Mouse (Mus musculus) myocyte (in vitro differentiated cells): ENCODE measurements around the gene Bmp8b.

Experiments used
- CEBPB ChIP-seq: IDR thresholded peaks from 2 replicates; pipeline ENCODE4 v1.6.1; 2011; ENCODE audit warnings: mild to moderate bottlenecking, moderate library complexity; ENCODE audit not compliant: poor library complexity, insufficient read depth, severe bottlenecking
- E2F4 ChIP-seq: IDR thresholded peaks from one replicate; pipeline ENCODE4 v1.6.1; 2011; ENCODE audit warnings: mild to moderate bottlenecking, control low read depth, moderate library complexity; ENCODE audit not compliant: insufficient read depth
- MAX ChIP-seq: IDR thresholded peaks from one replicate; pipeline ENCODE4 v1.6.1; 2011; ENCODE audit warnings: low read depth, mild to moderate bottlenecking, control low read depth
- MYOD1 ChIP-seq, 3 experiments: IDR thresholded peaks; one replicate each; pipeline ENCODE4 v1.6.1; 2011; ENCODE audit warnings: control low read depth in 2 of 3, low read depth in 2 of 3, mild to moderate bottlenecking in 2 of 3, moderate library complexity in 1 of 3; ENCODE audit not compliant: insufficient read length in 2 of 3, control insufficient read depth in 1 of 3
- MYOG ChIP-seq, 3 experiments: IDR thresholded peaks; one replicate each; pipeline ENCODE4 v1.6.1; 2011; ENCODE audit warnings: control low read depth in 2 of 3, low read depth in 2 of 3, mild to moderate bottlenecking in 2 of 3; ENCODE audit not compliant: insufficient read length in 2 of 3, control insufficient read depth in 1 of 3, insufficient read depth in 1 of 3
- POLR2A ChIP-seq: IDR thresholded peaks from one replicate; pipeline ENCODE4 v1.6.1; 2011; ENCODE audit warnings: low read depth, mild to moderate bottlenecking, control low read depth, moderate library complexity; ENCODE audit not compliant: insufficient read length
- POLR2AphosphoS2 ChIP-seq: IDR thresholded peaks from one replicate; pipeline ENCODE4 v1.6.1; 2011; ENCODE audit warnings: low read depth, control low read depth; ENCODE audit not compliant: insufficient read length
- REST ChIP-seq: IDR thresholded peaks from one replicate; pipeline ENCODE4 v1.6.1; 2011; ENCODE audit warnings: mild to moderate bottlenecking, control low read depth, moderate library complexity; ENCODE audit not compliant: insufficient read depth, insufficient read length
- TCF12 ChIP-seq: IDR thresholded peaks from one replicate; pipeline ENCODE4 v1.6.1; 2011; ENCODE audit warnings: mild to moderate bottlenecking, control low read depth; ENCODE audit not compliant: poor library complexity, insufficient read depth, severe bottlenecking
- USF1 ChIP-seq: IDR thresholded peaks from one replicate; pipeline ENCODE4 v1.6.1; 2011; ENCODE audit warnings: low read depth, mild to moderate bottlenecking, control low read depth, moderate library complexity

GRCm38 (mm10) chr4:123082283-123083163, 22.4 kb upstream of the Bmp8b start:
- TF ChIP-seq REST (no peak), TCF12 (no peak), POLR2A (no peak), MAX (no peak), MYOG (IDR thresholded peaks at IDR 0.05; ENCODE audit: control insufficient read depth in 1 of 3, insufficient read depth in 1 of 3, insufficient read length in 2 of 3, low read depth in 2 of 3) (no peak), USF1 (no peak), POLR2AphosphoS2 (no peak), MYOD1 (IDR thresholded peaks at IDR 0.05; ENCODE audit: control insufficient read depth in 1 of 3, insufficient read length in 2 of 3, low read depth in 2 of 3) (no peak), E2F4 (no peak), CEBPB (no peak)
